Mouse (Mus musculus): ENCODE results near the gene Dnajb12.
A peak's percentile ranks its signal among the peaks of the same experiment; 100 is the strongest.
"Not testable (repeated sequence)": the region's sequence is repeated elsewhere in the genome, so short reads cannot be mapped to it uniquely, and the experiment has no call there.

Dnajb12 gene

DNA sequence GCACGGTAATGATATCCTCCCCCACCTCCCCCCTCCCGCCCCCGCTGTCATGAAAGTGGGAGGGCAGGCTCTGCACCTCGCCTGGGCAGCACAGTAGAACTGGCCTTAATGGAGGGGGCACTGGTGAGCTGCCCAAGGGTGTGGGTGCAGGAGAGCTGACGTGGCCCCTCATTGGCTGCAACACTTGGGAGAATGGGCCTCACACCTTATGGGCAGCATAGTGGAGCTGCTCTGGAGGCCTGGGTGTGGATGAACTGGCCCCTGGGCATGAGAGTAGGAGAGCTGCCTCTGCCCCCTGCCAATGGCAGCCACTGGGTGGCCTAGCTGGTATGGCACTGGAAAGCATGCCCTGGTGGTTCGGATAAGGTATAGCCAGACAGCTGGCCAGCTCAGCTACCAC lies 9.3 kb upstream of the Dnajb12 start:
- DNase-seq (ENCODE audit: low spot score in 2 of 2) = no peak

DNA sequence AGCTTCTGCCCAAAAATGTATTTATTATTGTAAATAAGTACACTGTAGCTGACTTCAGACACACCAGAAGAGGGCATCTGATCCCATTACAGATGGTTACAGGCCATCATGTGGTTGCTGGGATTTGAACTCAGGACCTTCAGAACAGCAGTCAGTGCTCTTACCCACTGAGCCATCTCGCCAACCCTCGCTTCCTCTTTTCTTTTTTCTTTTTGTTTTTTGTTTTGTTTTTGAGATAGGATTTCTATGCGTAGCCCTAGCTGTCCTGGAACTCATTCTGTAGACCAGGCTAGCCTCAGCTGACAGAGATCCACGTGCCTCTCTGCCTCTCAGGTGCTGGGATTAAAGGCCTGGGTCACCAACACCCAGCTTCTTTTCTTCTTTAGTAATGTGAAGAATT lies 6.7 kb upstream of the Dnajb12 start:
- not testable (repeated sequence) for DNase-seq (ENCODE audit: low spot score in 2 of 2)

DNA sequence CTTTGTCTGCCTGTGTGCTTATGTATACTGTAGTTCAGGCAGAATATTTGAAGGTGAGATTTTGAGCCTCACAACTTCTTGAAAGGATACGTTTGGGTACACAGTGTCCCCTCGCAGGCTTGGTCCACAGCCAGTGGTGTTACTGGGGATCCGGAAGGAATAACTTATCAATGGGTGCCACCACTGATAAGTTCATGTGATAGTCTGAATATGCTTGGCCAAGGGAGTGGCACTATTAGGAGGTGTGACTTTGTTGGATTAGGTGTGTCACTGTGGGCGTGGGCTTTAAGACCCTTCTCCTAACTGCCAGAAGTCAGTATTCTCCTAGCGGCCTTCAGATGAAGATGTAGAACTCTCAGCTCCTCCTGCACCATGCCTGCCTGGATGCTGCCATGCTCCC lies 6.2 kb upstream of the Dnajb12 start:
- no peak for DNase-seq (ENCODE audit: low spot score in 2 of 2)

DNA sequence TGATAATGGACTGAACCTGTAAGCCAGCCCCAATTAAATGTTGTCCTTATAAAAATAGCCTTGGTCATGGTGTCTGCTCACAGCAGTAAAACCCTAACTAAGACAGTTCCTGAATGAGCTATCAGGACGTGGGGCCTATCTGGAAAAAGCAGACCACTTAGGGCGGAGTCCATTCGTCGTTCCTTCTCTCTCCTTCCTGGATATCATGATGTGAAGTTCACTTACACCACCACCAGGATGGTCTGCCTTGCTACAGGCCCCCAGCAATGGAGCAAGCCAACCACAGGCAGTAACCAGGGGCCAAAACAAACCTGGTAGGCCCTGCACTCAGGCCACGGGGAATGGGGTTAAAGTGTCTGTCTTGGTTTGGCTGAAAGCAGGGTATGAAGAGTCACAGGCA lies 5.7 kb upstream of the Dnajb12 start:
- DNase-seq (ENCODE audit: low spot score in 2 of 2) = peak; percentile 32 to 64

- peak; percentile 24 to 63 for DNase-seq (ENCODE audit: low spot score in 2 of 2)
These were observed 4.0 kb upstream of the Dnajb12 start for GRCm38 (mm10) chr10:59875396-59875795.

GRCm38 (mm10) chr10:59876698-59877097 lies 2.7 kb upstream of the Dnajb12 start:
- DNase-seq (ENCODE audit: low spot score in 2 of 2) = not testable (repeated sequence)

DNA sequence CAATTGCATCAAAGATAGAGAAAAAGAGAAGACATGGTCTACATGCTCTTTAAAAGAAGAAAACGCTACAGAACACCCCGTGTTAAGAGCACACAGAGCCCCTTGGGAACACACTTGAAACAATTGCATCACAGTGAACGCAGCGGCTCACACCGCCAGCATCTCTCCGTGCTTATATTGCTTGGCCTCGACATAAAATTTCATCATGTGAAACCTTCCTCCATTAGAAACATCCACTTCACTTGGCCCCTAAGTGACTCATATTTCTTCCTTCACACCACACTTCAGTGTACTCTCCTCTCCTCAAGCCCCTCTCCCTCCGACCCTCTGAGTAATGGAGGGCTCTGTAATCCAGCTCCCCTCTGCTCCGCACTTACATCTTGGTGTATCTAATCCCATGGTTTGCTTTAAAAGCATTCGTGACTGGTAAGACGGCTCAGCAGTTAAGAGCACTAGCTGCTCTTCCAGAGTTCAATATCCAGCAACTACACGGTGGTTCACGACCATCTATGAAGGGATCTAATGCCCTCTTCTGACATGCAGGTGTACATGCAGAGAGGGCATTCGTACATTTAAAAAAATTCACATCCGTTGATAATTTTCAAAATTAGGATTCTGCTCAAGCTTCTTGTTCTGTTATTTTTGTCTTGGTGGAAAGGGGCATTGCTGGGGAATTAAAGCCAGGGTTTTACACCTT lies 1.8 kb upstream of the Dnajb12 start:
- DNase-seq (ENCODE audit: low spot score in 2 of 2) = no peak

DNA sequence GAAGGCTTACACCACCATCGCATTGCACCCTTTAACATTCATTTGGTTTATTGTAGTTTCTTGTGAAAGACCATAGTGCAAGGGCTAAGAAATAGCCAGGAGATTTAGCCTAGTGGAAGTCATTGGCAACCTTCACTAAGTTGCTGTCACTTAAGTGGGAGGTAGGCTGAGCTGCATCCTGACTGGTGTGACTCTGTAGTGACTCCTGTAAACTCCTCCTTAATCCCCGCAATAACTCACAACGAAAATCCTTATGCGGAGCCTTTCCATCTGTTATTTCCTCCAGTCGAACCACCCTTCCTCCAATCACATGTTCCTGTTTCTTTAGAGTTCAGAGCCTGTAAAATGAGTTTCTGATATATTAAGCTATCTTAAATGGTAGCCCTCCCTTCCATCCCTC lies 533 bp upstream of the Dnajb12 start:
- no peak for DNase-seq (ENCODE audit: low spot score in 2 of 2)

DNA sequence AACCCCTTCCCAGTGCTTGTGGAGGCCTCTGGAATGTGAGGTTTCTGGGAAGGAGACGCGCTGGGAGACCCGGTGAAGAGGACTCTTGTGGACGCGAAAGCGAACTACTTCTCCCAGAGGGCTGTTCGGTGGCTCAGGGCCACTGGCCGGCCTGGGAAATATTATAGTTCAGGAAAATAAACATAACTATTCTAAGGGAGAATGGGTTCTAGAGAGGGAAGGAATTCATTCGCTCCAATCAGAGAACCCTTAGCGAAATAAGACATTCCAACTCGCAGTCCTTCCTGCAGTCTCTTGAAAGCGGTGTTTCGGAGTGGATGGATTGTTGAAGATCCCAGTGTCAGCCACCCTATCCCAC lies 652 bp downstream of the Dnajb12 start:
- no peak for DNase-seq (ENCODE audit: low spot score in 2 of 2)

DNA sequence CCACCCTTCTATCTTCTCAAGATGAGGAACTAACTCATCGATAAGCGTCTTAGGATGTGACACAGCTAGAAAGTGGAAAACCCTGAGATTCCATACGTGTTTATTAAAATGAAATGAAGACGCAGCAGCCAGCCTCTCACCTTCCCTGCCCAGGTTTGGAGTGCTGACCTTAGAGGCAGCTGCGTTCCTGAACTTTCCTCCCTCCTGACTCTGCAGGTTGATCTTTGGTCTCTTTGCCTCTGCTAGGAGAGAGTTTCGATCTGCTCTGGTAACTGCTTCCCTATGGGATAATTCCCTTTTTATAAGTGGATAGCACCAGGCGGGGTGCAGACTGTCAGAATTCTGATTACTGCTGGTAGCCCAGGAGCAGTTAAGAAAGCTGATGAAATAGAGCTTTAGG lies 1.5 kb downstream of the Dnajb12 start:
- DNase-seq (ENCODE audit: low spot score in 2 of 2) = no peak

GRCm38 (mm10) chr10:59884327-59885173 lies 5.2 kb downstream of the Dnajb12 start:
- DNase-seq (ENCODE audit: low spot score in 2 of 2) = no peak

GRCm38 (mm10) chr10:59885174-59886080 lies 6.1 kb downstream of the Dnajb12 start:
- DNase-seq (ENCODE audit: low spot score in 2 of 2) = no peak

- no peak for DNase-seq (ENCODE audit: low spot score in 2 of 2)
These were observed 6.7 kb downstream of the Dnajb12 start for GRCm38 (mm10) chr10:59886081-59886466.

GRCm38 (mm10) chr10:59887432-59887831 lies 8.1 kb downstream of the Dnajb12 start:
- DNase-seq (ENCODE audit: low spot score in 2 of 2) = no peak

DNA sequence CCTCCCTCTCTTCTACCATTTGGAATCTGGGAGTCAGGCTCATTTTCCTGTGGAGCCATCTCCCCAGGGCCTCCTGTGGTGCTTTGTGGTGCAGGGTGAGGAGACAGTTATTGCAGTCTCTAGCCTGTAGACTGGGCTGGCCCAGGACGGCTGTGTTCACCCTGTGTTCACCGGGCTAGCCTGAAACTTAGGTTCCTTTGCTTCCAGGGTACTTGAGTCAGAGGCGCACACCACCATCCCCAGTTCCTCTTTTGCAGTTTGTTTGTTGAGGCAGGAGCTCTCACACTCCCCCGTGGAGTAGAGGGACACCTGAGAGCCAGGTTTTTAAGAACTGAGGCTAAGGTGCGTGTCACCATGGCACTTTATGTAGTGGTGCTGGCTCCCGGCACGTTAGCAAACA lies 10.0 kb downstream of the Dnajb12 start:
- no peak for DNase-seq (ENCODE audit: low spot score in 2 of 2)

DNA sequence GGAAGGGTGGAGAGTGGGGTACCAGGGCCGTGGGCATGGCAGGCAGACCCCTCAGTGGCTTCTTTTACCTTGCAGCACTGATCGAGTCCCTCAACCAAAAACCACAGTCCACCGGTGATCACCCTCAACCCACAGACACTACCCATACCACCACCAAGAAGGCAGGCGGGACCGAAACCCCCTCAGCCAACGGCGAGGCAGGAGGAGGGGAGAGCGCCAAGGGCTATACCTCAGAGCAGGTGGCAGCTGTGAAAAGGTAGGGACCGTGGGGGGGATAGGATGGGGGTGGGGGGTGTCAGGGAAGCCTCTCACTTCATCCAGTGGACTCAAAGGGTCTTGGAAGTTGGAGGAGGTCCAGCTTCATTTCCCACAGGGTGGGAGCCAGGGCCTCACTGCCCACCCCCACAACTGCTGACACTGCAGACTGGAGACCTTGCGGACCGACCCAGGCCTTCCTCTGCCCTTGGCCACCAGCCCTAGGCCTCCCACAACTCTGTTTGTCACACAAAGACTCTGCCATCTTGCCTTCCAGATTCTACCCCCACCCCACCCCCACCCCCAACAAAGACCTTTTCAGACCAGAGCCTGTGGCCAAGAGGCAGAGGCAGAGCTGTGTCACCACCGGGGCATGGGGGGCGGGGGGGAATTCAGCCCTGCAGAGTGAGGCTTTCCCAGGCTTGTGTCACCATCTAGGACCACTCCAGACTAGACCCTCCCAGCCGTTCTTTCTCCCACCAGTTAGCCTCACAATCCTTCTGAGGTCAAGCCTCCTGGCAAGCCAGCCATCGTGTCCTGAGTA lies 10.8 kb downstream of the Dnajb12 start:
- no peak for DNase-seq (ENCODE audit: low spot score in 2 of 2)

DNA sequence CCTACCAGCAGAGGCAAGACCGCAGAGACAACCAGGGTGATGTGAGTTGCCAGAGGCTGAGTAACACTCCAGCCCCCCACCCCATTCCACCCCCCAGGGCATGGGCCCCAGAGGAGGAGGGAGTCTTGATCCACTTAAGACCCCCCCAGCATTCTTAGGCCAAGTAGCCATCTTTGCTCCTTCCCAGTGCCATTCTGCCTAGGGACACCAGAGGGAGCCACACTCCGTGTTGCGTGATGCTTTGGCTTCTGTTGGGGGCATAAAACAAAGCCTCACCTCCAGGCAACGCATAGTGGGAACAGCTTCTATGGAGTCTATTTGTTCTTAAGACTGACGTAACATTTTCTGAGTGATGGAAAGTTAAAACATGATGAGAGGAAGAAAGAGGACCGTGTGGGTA lies 13.6 kb downstream of the Dnajb12 start:
- DNase-seq (ENCODE audit: low spot score in 2 of 2) = peak; percentile 67 to 71

GRCm38 (mm10) chr10:59894251-59895160 lies 15.2 kb downstream of the Dnajb12 start:
- DNase-seq (ENCODE audit: low spot score in 2 of 2) = peak; percentile 82

DNA sequence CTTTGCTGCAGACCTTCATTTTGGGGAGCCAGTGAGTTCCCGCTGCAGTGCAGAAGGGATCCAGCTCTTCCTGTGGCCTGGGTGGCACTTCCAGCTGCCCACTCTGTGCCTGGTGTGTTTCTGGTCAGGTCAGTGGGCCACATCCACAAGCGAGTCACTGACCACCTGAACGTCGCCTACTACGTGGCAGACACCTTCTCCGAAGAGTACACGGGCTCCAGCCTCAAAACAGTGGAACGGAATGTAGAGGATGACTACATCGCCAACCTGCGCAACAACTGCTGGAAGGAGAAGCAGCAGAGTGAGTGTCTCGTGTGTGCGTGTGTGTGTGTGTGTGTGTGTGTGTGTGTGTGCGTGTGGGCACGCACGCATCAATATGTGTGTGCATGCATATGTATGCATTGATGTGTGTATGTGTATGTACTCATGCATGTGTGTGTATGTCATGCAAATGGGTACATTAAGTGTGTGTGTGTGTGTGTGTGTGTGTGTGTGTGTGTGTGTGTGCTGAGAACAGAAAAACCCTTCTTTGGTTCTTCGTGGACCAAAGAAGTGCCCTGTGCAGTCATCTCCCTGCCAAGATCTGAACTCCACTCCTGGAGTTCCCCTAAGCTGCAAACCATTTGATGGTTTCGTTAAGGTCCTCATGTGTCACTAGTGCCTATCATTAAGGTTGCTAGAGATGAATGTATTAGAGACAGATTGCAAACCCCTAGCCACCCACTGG lies 16.3 kb downstream of the Dnajb12 start:
- no peak for DNase-seq (ENCODE audit: low spot score in 2 of 2)

- no peak for DNase-seq (ENCODE audit: low spot score in 2 of 2)
These were observed 16.9 kb downstream of the Dnajb12 start for GRCm38 (mm10) chr10:59896211-59896610.

All from spleen, postnatal 36 days (tissue).